16 mouse cellular contexts compared by ENCODE assay signal in the genomic region with DNA sequence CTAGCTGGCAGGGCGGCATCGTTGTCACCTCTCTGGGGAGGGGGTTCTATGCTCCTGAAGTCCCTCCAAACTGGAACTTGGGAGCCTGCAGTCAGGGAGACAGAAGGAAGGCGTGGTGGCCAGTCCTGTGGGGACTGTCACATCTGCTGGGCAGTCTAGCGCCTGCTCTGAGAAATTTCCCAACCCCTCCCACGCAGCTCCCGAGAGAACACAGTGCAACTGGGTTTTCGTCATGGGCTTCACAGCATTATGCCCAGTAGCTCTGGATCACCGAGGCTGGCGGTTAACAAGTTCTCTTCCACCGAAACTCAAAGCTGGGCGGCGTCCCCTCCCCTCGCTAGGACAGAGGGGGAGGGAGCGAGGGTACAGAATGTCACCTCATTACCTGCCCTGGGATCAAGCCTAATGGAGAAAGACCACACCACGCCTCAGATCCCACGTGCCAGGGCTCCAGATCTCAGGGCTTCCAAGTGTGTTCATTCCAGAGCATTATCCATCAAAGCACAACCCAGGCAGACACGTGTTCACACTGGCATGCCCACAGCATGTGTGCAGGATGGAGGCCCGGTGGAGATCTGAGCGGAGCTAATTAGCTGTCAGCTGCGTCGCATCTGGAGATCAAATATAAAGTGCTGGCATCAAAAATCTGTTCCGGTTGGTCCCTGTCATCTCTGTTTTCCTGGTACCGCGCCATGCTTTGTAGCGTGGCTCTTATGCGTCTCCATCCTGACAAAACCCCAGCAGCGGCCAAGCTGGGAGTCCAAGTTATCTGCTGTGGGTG. TPM values are rescaled to one million over a fixed set of nuclear protein-coding genes. Genes with fewer than 3 reads are reported as not detected.
DNase-seq lines count a peak whose midpoint lies in the region; ATAC-seq lines count a peak whose summit lies in the region.
"Had no signal": no experiment of that assay in that cellular context is flagged by ENCODE, and none has a peak within 500 bp of the region (broad histone marks: within the 10 kb centered on the region; RNA-seq: fewer than 3 reads in every experiment).

No protein-coding gene starts in this region.

- no peaks in the 10 kb centered on the region for H3K36me3 ChIP-seq in heart, embryonic 11.5 days (ENCODE audit: control insufficient read depth, insufficient read depth, low read length)
- H3K36me3 ChIP-seq in heart, embryonic 12.5 days = no peaks in the 10 kb centered on the region
- no peaks in the 10 kb centered on the region for H3K36me3 ChIP-seq in midbrain, embryonic 14.5 days (ENCODE audit: control insufficient read depth, insufficient read depth, low read length)
- no peaks in the 10 kb centered on the region for H3K36me3 ChIP-seq in midbrain, embryonic 10.5 days
- H3K36me3 ChIP-seq: embryonic facial prominence, embryonic 12.5 days; liver, embryonic 13.5 days had no signal

- H3K27ac ChIP-seq in heart, embryonic 11.5 days (ENCODE audit: low read depth, low read length) = no peak overlapping the region
- H3K27ac ChIP-seq in heart, embryonic 12.5 days (ENCODE audit: poor library complexity, severe bottlenecking) = no peak overlapping the region
- H3K27ac ChIP-seq in midbrain, embryonic 14.5 days (replicated peaks; ENCODE audit: low read depth, low read length) = no peak overlapping the region
- H3K27ac ChIP-seq in midbrain, embryonic 10.5 days (replicated peaks) = no peak overlapping the region
- H3K27ac ChIP-seq: embryonic facial prominence, embryonic 12.5 days; liver, embryonic 13.5 days had no signal

- peak; percentile 57 for DNase-seq in midbrain, embryonic 14.5 days
- no peak for DNase-seq in midbrain, embryonic 10.5 days (ENCODE audit: low spot score)
- peak; percentile 51 to 63 for DNase-seq in left cerebral cortex, postnatal 36 days (ENCODE audit: low spot score in 2 of 2)
- peak; percentile 25 for DNase-seq in right cerebral cortex, postnatal 25 days
- DNase-seq in ovary, adult 18-20 months (ENCODE audit: low spot score) = no peak
- DNase-seq in heart, adult 11 months = no peak
- DNase-seq: adrenal gland, postnatal 25 days; cerebellum, adult 18-20 months; gastrocnemius, postnatal 25 days; heart, postnatal 10 days; layer of hippocampus, adult 9-11 months; liver, embryonic 13.5 days; thymus, postnatal 14 days had no signal

- no peak overlapping the region for H3K4me3 ChIP-seq in heart, embryonic 11.5 days (ENCODE audit: low read depth, low read length)
- H3K4me3 ChIP-seq in heart, embryonic 12.5 days = no peak overlapping the region
- no peak overlapping the region for H3K4me3 ChIP-seq in midbrain, embryonic 14.5 days (replicated peaks; ENCODE audit: low read depth, low read length)
- no peak overlapping the region for H3K4me3 ChIP-seq in midbrain, embryonic 10.5 days
- H3K4me3 ChIP-seq: embryonic facial prominence, embryonic 12.5 days; liver, embryonic 13.5 days had no signal

- H3K27me3 ChIP-seq in heart, embryonic 11.5 days (ENCODE audit: control insufficient read depth, insufficient read depth, low read length) = peaks cover 21% of the 10 kb centered on the region
- H3K27me3 ChIP-seq in heart, embryonic 12.5 days (replicated peaks) = peaks cover 48% of the 10 kb centered on the region
- H3K27me3 ChIP-seq in midbrain, embryonic 14.5 days (ENCODE audit: control insufficient read depth, insufficient read depth, low read length) = 0 out of 2 replicates have a peak, but pooled peaks cover 8% of the 10 kb centered on the region
- peaks cover 35% of the 10 kb centered on the region for H3K27me3 ChIP-seq in midbrain, embryonic 10.5 days (ENCODE audit: low read depth, poor library complexity, severe bottlenecking)

- H3K9ac ChIP-seq in heart, embryonic 11.5 days (ENCODE audit: low read depth, low read length) = 0 out of 2 replicates have a peak overlapping the region, but pooled peaks have one; percentile 30
- H3K9ac ChIP-seq in heart, embryonic 12.5 days = no peak overlapping the region
- no peak overlapping the region for H3K9ac ChIP-seq in midbrain, embryonic 14.5 days (replicated peaks; ENCODE audit: low read length)
- H3K9ac ChIP-seq: embryonic facial prominence, embryonic 12.5 days; liver, embryonic 13.5 days had no signal

- intact Hi-C loops in left cerebral cortex, postnatal 36 days (cut with DNase I) = no loop called here

- H3K4me2 ChIP-seq in heart, embryonic 11.5 days = no peak overlapping the region
- H3K4me2 ChIP-seq in heart, embryonic 12.5 days = no peak overlapping the region
- H3K4me2 ChIP-seq in midbrain, embryonic 14.5 days (ENCODE audit: low read length) = no peak overlapping the region
- H3K4me2 ChIP-seq: embryonic facial prominence, embryonic 12.5 days; liver, embryonic 13.5 days had no signal

- H3K4me1 ChIP-seq in heart, embryonic 11.5 days (ENCODE audit: control insufficient read depth, insufficient read depth, low read length) = 0 out of 2 replicates have a peak, but pooled peaks cover 3% of the 10 kb centered on the region
- H3K4me1 ChIP-seq in heart, embryonic 12.5 days (replicated peaks) = peaks cover 11% of the 10 kb centered on the region; the same call in 1 of the 2 replicates
- H3K4me1 ChIP-seq in midbrain, embryonic 14.5 days (ENCODE audit: control insufficient read depth, insufficient read depth, low read length) = no peaks in the 10 kb centered on the region
- H3K4me1 ChIP-seq in midbrain, embryonic 10.5 days = peaks cover 5% of the 10 kb centered on the region

- ATAC-seq in heart, embryonic 11.5 days (replicated peaks; ENCODE audit: insufficient number of reproducible peaks, low FRiP score, low TSS enrichment) = no peak
- no peak for ATAC-seq in heart, embryonic 12.5 days (ENCODE audit: insufficient number of reproducible peaks, low FRiP score)
- no peak; the same call in 1 of the 2 replicates for ATAC-seq in midbrain, embryonic 14.5 days (ENCODE audit: low FRiP score, low TSS enrichment)

- no peaks in the 10 kb centered on the region for H3K9me3 ChIP-seq in heart, embryonic 11.5 days (replicated peaks; ENCODE audit: control insufficient read depth, low read length)
- H3K9me3 ChIP-seq in heart, embryonic 12.5 days (replicated peaks) = no peaks in the 10 kb centered on the region
- no peaks in the 10 kb centered on the region for H3K9me3 ChIP-seq in midbrain, embryonic 14.5 days (ENCODE audit: control insufficient read depth, low read length)
- no peaks in the 10 kb centered on the region for H3K9me3 ChIP-seq in midbrain, embryonic 10.5 days (replicated peaks)
- H3K9me3 ChIP-seq: embryonic facial prominence, embryonic 12.5 days; liver, embryonic 13.5 days had no signal

- WGBS in heart, embryonic 11.5 days (ENCODE audit: insufficient replicate concordance) = 39% methylated on average over 27 of the region's 27 CpGs
- 39% methylated on average over 27 of the region's 27 CpGs for WGBS in heart, embryonic 12.5 days
- WGBS in midbrain, embryonic 14.5 days = 42% methylated on average over 27 of the region's 27 CpGs
- WGBS in midbrain, embryonic 10.5 days = 57% methylated on average over 27 of the region's 27 CpGs

RNA-seq across cellular contexts. Expression of gene Syf2, which starts 13.2 kb away (rescaled TPM):
- polyA plus RNA-seq in heart, embryonic 11.5 days (2014; fragmentation: Nextera tagmentation; extraction: Ambion mirVana) = 59.5 and 61.5 TPM in 2 replicates
- 55.7 and 61.9 TPM in 2 replicates for polyA plus RNA-seq in heart, embryonic 12.5 days (2016; fragmentation: Nextera tagmentation; extraction: Ambion mirVana)
- polyA plus RNA-seq in midbrain, embryonic 14.5 days (2014; fragmentation: Nextera tagmentation; extraction: Ambion mirVana) = 53.4 and 61.2 TPM in 2 replicates
- polyA plus RNA-seq in midbrain, embryonic 10.5 days (2016; fragmentation: Nextera tagmentation; extraction: Ambion mirVana) = 70.0 and 71.5 TPM in 2 replicates
- total RNA-seq in left cerebral cortex, postnatal 36 days (2021) = 10 to 100 TPM; 49.9 to 59.3 TPM

RNA-seq across cellular contexts. Expression of gene Rsrp1, which starts 20.6 kb away (rescaled TPM):
- 331 and 353 TPM in 2 replicates for polyA plus RNA-seq in heart, embryonic 11.5 days (2014; fragmentation: Nextera tagmentation; extraction: Ambion mirVana)
- polyA plus RNA-seq in heart, embryonic 12.5 days (2016; fragmentation: Nextera tagmentation; extraction: Ambion mirVana) = 386 and 405 TPM in 2 replicates
- 526 and 563 TPM in 2 replicates for polyA plus RNA-seq in midbrain, embryonic 14.5 days (2014; fragmentation: Nextera tagmentation; extraction: Ambion mirVana)
- polyA plus RNA-seq in midbrain, embryonic 10.5 days (2016; fragmentation: Nextera tagmentation; extraction: Ambion mirVana) = 320 and 401 TPM in 2 replicates
- total RNA-seq in left cerebral cortex, postnatal 36 days (2021) = 100 to 1,000 TPM; 258 to 266 TPM

RNA-seq across cellular contexts. Expression of gene Tmem50a, which starts 29.1 kb away (rescaled TPM):
- 149 and 150 TPM in 2 replicates for polyA plus RNA-seq in heart, embryonic 11.5 days (2014; fragmentation: Nextera tagmentation; extraction: Ambion mirVana)
- polyA plus RNA-seq in heart, embryonic 12.5 days (2016; fragmentation: Nextera tagmentation; extraction: Ambion mirVana) = 140 and 145 TPM in 2 replicates
- polyA plus RNA-seq in midbrain, embryonic 14.5 days (2014; fragmentation: Nextera tagmentation; extraction: Ambion mirVana) = 196 and 210 TPM in 2 replicates
- 127 and 135 TPM in 2 replicates for polyA plus RNA-seq in midbrain, embryonic 10.5 days (2016; fragmentation: Nextera tagmentation; extraction: Ambion mirVana)
- 100 to 1,000 TPM; 116 to 138 TPM for total RNA-seq in left cerebral cortex, postnatal 36 days (2021)

Comparison
In these comparisons a context has a peak if more than half of its experiments do, and no peak if none do; other contexts are left out.
1. DNase-seq: peak in midbrain, embryonic 14.5 days (single experiment), left cerebral cortex, postnatal 36 days (2 of 2) and right cerebral cortex, postnatal 25 days (single experiment); none in midbrain, embryonic 10.5 days (single experiment), ovary, adult 18-20 months (single experiment) and heart, adult 11 months (single experiment).